Mouse (Mus musculus) layer of hippocampus, adult 18-20 months (tissue): ENCODE data around the gene Man1b1. TPM values are rescaled to one million over a fixed set of nuclear protein-coding genes. Genes with fewer than 3 reads are reported as not detected.

Source experiments
- DNase-seq, 2 experiments: peaks; one replicate each; pipeline ENCODE4 v3.0.0; 2022; ENCODE audit warnings: low spot score in 2 of 2
- total RNA-seq, 2 experiments: library from RNA; stranded (reverse); gene quantifications; 2 replicates each; pipeline ENCODE4 v1.2.3; 2021

The Man1b1 gene
- total RNA-seq, 2 experiments from 2014 or later = 59.6 to 62.4 TPM

GRCm38 (mm10) chr2:25304657-25305541, 27.2 kb upstream of the Man1b1 start:
- DNase-seq = no peak

DNA sequence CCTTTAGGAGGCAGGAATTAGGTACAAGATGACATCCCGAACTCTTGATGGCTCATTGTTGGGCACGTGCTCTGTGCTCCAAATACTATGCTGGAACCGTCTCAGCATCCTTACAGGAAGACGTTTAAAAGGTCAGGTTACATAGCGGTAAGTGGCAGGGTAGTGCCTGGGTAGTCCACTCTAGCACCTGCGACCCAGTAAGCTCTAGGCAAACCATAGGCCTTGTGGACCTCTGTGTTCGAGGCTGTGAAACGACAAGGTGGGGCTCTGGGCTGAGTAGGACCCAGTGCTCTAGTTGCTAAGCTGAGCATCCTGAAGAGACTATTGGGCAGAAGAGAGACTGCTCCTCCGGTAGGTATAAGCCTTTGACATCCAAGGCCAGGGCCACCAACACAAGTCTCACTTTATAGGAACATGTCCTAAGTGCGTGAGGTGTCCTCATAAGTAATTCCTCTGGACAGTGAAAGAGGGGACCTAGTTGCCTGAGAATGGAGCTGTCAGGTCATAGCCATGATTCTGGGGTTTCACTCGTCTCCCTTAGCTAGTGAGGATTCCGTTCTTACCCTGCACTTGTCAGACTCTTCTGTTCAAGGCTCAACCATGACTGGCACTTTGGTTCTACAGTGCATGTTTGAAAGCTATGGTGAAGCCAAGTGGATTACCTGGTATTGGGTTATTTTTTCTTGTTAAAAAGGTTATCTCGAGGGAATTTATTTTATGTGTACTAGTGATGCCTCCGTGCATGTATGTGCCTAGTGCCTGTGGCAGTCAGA, 26.4 kb upstream of the Man1b1 start:
- DNase-seq = no peak

DNA sequence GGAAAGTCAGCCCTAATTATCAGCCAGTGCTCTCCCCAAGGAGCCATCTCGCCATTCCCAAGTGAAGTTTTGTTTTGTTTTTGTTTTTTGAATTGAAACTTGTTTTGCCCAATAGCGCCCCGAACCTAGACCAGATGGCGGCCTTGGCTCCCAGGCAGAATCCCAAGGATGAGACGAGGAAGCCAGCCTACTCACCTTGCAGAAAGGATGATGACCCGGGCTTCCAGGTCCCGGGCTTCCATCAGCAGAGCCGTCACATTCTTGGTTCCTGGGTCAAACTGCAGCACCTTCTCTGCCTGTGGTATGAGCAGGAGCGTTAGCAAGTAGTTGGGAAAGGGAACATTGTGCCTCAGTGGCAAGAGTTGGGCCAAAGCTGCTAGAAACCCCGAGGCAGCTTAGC, 22.0 kb upstream of the Man1b1 start:
- DNase-seq = no peak

GRCm38 (mm10) chr2:25310969-25311368, 21.2 kb upstream of the Man1b1 start:
- peak in 1 of 2 experiments; percentile 7 for DNase-seq

- DNase-seq = no peak
Observed at GRCm38 (mm10) chr2:25311491-25311891, 20.6 kb upstream of the Man1b1 start.

GRCm38 (mm10) chr2:25318119-25318966, 13.8 kb upstream of the Man1b1 start:
- DNase-seq = peak; percentile 55 to 78

DNA sequence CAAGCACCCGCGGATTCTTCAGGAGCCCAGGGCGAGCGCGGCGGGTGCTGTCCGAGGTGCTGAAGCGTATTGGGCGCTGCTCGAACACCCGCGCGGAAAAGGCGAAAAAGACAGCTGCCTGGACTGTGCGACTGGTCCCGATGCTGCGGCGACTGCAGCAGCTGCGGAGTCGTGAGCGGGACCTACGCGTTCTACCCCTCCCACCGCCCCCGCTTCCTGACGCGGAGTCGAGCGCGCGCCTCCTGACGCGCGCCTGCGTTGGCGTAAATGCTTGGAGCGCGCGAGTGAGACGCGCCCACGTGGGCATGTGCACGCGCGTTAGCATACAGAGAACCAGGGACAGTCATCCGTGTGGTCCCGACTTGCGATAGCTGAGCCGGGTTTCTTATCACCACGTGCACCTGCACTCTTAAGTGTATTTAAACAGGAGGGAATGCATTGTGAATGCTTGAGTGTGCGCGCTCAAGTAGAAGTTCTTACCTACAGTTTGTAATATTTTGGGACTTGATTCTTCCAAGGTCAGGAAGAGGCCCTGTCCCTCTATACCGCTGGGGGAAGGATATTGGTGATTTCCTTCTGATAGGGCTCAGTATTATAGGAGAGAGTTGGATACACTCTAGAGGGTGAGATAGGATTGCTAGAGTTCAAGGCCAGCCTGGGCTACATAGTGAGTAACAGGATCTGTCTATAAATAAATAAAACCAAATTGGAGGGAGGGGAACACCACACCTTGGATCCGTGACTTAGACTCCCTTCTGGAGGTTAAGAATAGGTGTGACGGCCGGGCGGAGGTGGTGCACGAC, 13.0 kb upstream of the Man1b1 start, which contains the start of gene Grin1:
TSS of gene Grin1 (minus strand) at position 217 of the 803 bp plus-strand sequence.
- peak; percentile 89 to 94 for DNase-seq

DNA sequence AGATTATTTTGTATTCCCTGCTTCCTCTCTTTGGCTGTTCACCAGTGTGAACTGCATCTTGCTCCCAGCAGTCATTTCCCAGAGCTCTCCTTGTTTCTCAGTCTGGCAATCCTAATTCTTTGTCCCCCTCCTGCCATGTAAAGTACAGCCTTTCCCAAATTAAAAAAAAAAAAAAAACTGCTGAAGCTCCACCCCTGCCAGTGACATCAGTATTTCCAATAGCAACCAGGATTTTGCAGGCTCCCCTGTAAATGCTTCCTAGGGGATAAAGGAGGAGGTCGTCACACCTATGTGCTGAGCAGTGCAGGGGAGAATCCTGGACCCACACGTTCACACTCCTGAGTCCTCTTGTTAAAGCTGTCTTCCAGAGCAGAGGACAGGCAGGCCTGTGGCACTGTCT, 12.1 kb upstream of the Man1b1 start:
- peak in 1 of 2 experiments; percentile 3 for DNase-seq

GRCm38 (mm10) chr2:25326036-25326435, 6.1 kb upstream of the Man1b1 start:
- DNase-seq = no peak

GRCm38 (mm10) chr2:25328440-25328839, 3.7 kb upstream of the Man1b1 start:
- no peak for DNase-seq

- DNase-seq = no peak
Observed at GRCm38 (mm10) chr2:25331470-25331869, 668 bp upstream of the Man1b1 start.

- DNase-seq = no peak
Observed at GRCm38 (mm10) chr2:25333569-25333968, 1.4 kb downstream of the Man1b1 start.

DNA sequence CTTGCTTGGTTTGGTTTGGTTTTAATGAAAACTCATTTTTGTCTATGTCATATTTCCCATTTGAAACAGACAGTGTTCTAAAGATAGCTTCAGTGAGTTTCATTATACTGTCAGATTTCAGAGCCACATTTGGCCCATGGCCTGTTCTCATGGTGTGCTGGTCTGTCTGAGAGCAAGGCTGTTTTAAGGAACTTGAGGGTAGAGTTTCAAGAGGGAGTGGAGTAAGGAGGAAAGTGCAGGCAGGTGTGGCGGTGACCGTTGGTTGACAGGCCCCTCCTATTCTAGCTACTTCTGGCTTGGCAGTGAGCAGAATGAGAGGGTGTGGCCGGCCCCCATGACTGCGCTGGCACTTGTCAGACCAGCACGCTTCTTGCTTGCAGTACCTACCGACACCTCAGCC, 6.2 kb downstream of the Man1b1 start:
- DNase-seq = peak in 1 of 2 experiments; percentile 48

GRCm38 (mm10) chr2:25348162-25348561, 16.0 kb downstream of the Man1b1 start:
- DNase-seq = no peak

DNA sequence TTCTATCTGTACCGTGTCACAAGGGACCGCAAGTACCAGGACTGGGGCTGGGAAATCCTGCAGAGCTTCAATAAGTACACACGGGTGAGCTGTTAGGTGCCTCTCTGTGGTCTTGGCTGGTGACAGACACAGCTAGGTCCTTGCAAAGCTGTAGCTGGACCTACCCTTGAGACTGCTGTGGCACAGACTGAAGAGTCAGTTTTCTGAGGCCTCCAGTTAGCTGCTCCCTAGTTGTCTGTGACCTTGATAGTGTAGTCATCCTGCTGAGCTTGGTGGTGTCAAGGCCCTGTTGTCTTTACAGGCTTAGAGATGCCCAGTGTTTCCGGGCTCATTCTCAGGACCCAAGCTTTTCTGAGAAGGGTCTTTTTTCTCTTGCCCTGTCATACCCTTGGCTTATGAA, 17.4 kb downstream of the Man1b1 start:
- DNase-seq = no peak

DNA sequence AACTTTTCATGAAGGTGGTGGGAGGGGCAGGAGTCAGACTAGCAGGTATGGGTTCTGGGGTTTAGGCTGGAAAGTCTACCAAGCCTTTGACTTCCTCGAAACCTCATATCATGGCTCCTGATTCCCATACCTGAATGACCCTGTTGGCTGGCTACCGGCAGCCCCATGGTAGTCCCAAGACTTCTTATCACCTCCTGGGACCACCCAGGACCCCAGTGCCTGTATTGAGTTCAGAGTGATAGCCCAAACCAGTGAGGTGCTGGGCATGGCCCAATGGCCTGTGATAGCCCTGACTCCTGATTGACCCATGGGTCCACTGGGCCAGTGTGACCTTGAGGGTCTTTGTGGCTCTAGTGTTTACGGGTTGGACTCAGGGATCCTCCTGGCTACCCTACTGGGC, 18.6 kb downstream of the Man1b1 start:
- no peak for DNase-seq

DNA sequence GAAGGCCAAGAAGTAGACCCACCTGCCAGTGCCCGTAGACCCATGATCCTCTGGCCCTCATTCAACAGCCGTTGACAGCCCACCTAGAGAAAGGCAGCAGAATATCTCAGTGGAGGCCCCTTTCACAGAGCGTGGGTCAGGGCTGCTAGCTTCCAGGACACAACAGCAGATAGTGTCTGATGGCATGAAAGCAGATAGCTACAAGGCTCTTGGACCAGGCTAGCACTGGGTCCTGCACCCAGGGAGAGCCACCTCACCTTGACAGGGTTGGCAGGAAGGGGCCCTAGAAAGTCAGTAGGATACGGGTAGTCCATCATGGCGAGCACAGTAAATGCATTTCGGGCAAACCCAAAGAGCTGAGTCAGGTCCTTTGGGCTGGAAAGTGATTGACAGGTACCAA, 22.1 kb downstream of the Man1b1 start:
- DNase-seq = no peak

DNA sequence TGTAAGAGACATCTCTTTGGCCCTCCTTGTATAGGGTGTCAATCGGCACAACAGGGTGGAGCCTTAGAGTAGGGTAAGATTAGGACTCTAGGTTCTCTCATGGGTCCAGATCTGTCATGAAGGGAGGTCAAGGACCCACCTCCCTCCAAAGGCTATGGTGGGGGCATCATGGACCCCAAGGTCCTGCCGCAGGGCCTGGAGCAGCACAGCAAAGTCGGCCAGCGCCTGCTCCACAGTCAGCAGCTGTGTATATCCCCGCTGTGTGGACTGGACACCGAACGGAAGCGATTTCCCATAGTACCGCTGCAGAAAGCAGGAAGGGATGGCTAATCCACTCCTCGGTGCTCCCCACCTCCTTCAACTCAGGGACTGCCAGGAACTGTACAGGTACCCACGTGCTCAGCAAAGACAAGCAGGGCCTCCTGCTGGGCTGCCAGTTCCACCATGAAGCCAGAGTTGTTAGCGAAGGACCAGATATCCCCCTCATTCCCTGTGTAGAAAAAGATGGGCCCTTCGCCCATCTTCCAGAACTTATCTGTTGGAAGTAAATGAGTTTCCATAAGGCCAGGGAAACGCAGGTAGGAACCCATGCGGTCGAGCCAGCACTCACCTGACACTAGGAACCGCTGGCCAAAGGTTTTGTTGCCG, 23.4 kb downstream of the Man1b1 start:
- DNase-seq = no peak

- peak; percentile 80 to 88 for DNase-seq
Observed at GRCm38 (mm10) chr2:25356208-25357079, 24.3 kb downstream of the Man1b1 start, which contains the start of gene Dpp7. Gene Dpp7 (minus strand): TSS chr2:25356359.
